In the genomic region with DNA sequence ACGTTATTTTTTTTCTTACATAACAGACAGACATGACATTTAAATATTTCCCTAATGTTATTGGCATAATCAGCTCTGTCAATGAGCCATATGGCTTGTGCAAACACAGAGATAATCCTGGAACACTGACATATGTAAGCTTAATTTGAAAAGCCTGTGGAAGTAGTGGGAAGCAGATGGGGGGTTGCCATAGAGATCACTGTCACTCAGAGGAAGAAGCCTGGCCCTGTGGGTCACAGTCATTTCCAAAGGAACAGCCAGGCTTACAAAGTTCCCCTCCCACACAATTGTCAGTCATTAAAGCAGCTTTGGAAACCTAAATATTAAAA, we compare ENCODE assay signal across 12 mouse cellular contexts. TPM values are rescaled to one million over a fixed set of nuclear protein-coding genes. Genes with fewer than 3 reads are reported as not detected.
DNase-seq lines count a peak whose midpoint lies in the region; ATAC-seq lines count a peak whose summit lies in the region.
"Had no signal": no experiment of that assay in that cellular context is flagged by ENCODE, and none has a peak within 500 bp of the region (broad histone marks: within the 10 kb centered on the region; RNA-seq: fewer than 3 reads in every experiment).

No protein-coding gene starts in this region.

- no peaks in the 10 kb centered on the region for H3K9me3 ChIP-seq in hindbrain, embryonic 10.5 days

- intact Hi-C loops in left cerebral cortex, postnatal 25 days (cut with DNase I): no loop called here

- no peak for ATAC-seq in monocyte, adult 5-6 weeks (replicated peaks; ENCODE audit: insufficient number of reproducible peaks, low FRiP score, low TSS enrichment, poor library complexity, severe bottlenecking)

- WGBS in hindbrain, embryonic 10.5 days: 75% methylated on average over 1 of the region's 1 CpGs

- H3K27ac ChIP-seq in hindbrain, embryonic 10.5 days: no peak overlapping the region
- H3K27ac ChIP-seq: gastrocnemius, adult 2 months had no signal

- H3K4me3 ChIP-seq in hindbrain, embryonic 10.5 days: no peak overlapping the region
- H3K4me3 ChIP-seq: gastrocnemius, adult 2 months had no signal

- peak; percentile 38 for DNase-seq in R1 (ENCODE audit: low read depth, low spot score)
- DNase-seq in cerebellum, adult 11-12 months: peak; percentile 54
- DNase-seq in hindbrain, embryonic 10.5 days (ENCODE audit: low spot score): peak; percentile 20
- peak; percentile 55 to 65 for DNase-seq in left cerebral cortex, postnatal 25 days (ENCODE audit: low spot score in 2 of 2)
- no peak for DNase-seq in urinary bladder, postnatal 25 days (ENCODE audit: low spot score)
- no peak for DNase-seq in gastrocnemius, postnatal 25 days
- DNase-seq: gastrocnemius, adult 2 months had no signal

- peaks cover 13% of the 10 kb centered on the region for H3K4me1 ChIP-seq in hindbrain, embryonic 10.5 days (replicated peaks)

- H3K27me3 ChIP-seq in hindbrain, embryonic 10.5 days (ENCODE audit: insufficient read depth, poor library complexity, severe bottlenecking): peaks cover 4% of the 10 kb centered on the region; the same call in 1 of the 2 replicates

- H3K36me3 ChIP-seq in hindbrain, embryonic 10.5 days: no peaks in the 10 kb centered on the region

RNA-seq across cellular contexts. Expression of a gene that starts 2.3 kb away (rescaled TPM):
- not detected in 2 replicates for polyA plus RNA-seq in hindbrain, embryonic 10.5 days (2016; fragmentation: Nextera tagmentation; extraction: Ambion mirVana)
- total RNA-seq in left cerebral cortex, postnatal 25 days (2021): not detected
- total RNA-seq in gastrocnemius, postnatal 25 days (2021): not detected
- not detected in 3 replicates for total RNA-seq in monocyte, adult 5-6 weeks (2017)
- total RNA-seq: gastrocnemius, adult 2 months; MEL had no signal
- polyA plus RNA-seq: intestine, embryonic 14.5 days; limb, embryonic 14.5 days; neural tube, embryonic 11.5 days had no signal

Comparison
In these comparisons a context has a peak if more than half of its experiments do, and no peak if none do; other contexts are left out.
1. DNase-seq: peak in R1 (single experiment), cerebellum, adult 11-12 months (single experiment), hindbrain, embryonic 10.5 days (single experiment) and left cerebral cortex, postnatal 25 days (2 of 2); none in urinary bladder, postnatal 25 days (single experiment) and gastrocnemius, postnatal 25 days (single experiment).